Mouse (Mus musculus) cortical plate, adult 2 months (tissue): ENCODE data around the gene Obsl1. TPM values are rescaled to one million over a fixed set of nuclear protein-coding genes. Genes with fewer than 3 reads are reported as not detected.
A peak's percentile ranks its signal among the peaks of the same experiment; 100 is the strongest.

Source experiments
- H3K27ac ChIP-seq: fragments of 200-500 bp; 2 replicates; pipeline ENCODE4 v1.5.1; 2012; ENCODE audit warnings: low read length, control low read depth, inconsistent platforms; ENCODE audit not compliant: insufficient read depth
- H3K4me1 ChIP-seq: fragments of 200-500 bp; 2 replicates; pipeline ENCODE4 v1.6.1; 2011; ENCODE audit warnings: low read length; ENCODE audit not compliant: control insufficient read depth, insufficient read depth
- H3K4me3 ChIP-seq: fragments of 200-500 bp; 2 replicates; pipeline ENCODE4 v1.5.1; 2011; ENCODE audit warnings: mild to moderate bottlenecking, low read length, control low read depth; ENCODE audit not compliant: insufficient read depth
- CTCF ChIP-seq: fragments of 200-500 bp; IDR thresholded peaks from 2 replicates; pipeline ENCODE4 v1.5.1; 2011; ENCODE audit warnings: mild to moderate bottlenecking, control low read depth, low read length; ENCODE audit not compliant: insufficient read depth; ENCODE audit errors: extremely low read depth
- POLR2A ChIP-seq: fragments of 200-500 bp; IDR thresholded peaks from 2 replicates; pipeline ENCODE4 v1.6.1; 2011; ENCODE audit warnings: mild to moderate bottlenecking, low read length, control low read depth; ENCODE audit not compliant: insufficient read depth; ENCODE audit errors: extremely low read depth
- polyA plus RNA-seq: library from polyadenylated mRNA; depleted of rRNA; stranded (reverse); fragments of >200 nt; gene quantifications from 2 replicates; pipeline ENCODE4 v1.2.3, GENCODE M21; 2012

Obsl1 gene
- polyA plus RNA-seq, 1 experiment = 32.9 TPM

- Histone ChIP-seq H3K4me1 (0 out of 2 replicates have a peak, but pooled peaks cover 2% of the 10 kb centered on the region), H3K27ac (no peak overlapping the region), H3K4me3 (no peak overlapping the region)
- no peak for TF ChIP-seq CTCF
- no peak for TF ChIP-seq POLR2A
Observed at GRCm38 (mm10) chr1:75447265-75448051, 58.8 kb downstream of the Obsl1 start.

- 0 out of 2 replicates have a peak, but pooled peaks cover 2% of the 10 kb centered on the region for H3K4me1 ChIP-seq
- H3K27ac ChIP-seq = no peak overlapping the region
- TF ChIP-seq POLR2A = no peak
- TF ChIP-seq CTCF = no peak
Observed at GRCm38 (mm10) chr1:75446656-75447055, 59.6 kb downstream of the Obsl1 start.

GRCm38 (mm10) chr1:75445751-75446611 lies 60.3 kb downstream of the Obsl1 start:
- Histone ChIP-seq H3K27ac (no peak overlapping the region), H3K4me3 (no peak overlapping the region), H3K4me1 (0 out of 2 replicates have a peak, but pooled peaks cover 2% of the 10 kb centered on the region)
- TF ChIP-seq CTCF (peak; percentile 79), POLR2A (no peak)

More at GRCm38 (mm10) chr1:75446656-75447055, 59.6 kb downstream of the Obsl1 start:
- H3K4me3 ChIP-seq = no peak overlapping the region

- Histone ChIP-seq H3K4me1 (0 out of 2 replicates have a peak, but pooled peaks cover 2% of the 10 kb centered on the region), H3K27ac (no peak overlapping the region), H3K4me3 (no peak overlapping the region)
- TF ChIP-seq CTCF = no peak
- TF ChIP-seq POLR2A = no peak
Observed at GRCm38 (mm10) chr1:75445141-75445701, 61.0 kb downstream of the Obsl1 start.

GRCm38 (mm10) chr1:75444208-75444607 lies 62.0 kb downstream of the Obsl1 start:
- no peak for TF ChIP-seq CTCF
- no peak for TF ChIP-seq POLR2A
- Histone ChIP-seq H3K4me1 (0 out of 2 replicates have a peak, but pooled peaks cover 2% of the 10 kb centered on the region), H3K27ac (no peak overlapping the region), H3K4me3 (no peak overlapping the region)

- H3K4me1 ChIP-seq = 0 out of 2 replicates have a peak, but pooled peaks cover 2% of the 10 kb centered on the region
- no peak for TF ChIP-seq POLR2A
- TF ChIP-seq CTCF = no peak
- no peak overlapping the region for H3K4me3 ChIP-seq
- H3K27ac ChIP-seq = no peak overlapping the region
Observed at GRCm38 (mm10) chr1:75443247-75444024, 62.8 kb downstream of the Obsl1 start.

GRCm38 (mm10) chr1:75442811-75443210 lies 63.4 kb downstream of the Obsl1 start:
- no peak overlapping the region for H3K27ac ChIP-seq
- 0 out of 2 replicates have a peak, but pooled peaks cover 2% of the 10 kb centered on the region for H3K4me1 ChIP-seq
- H3K4me3 ChIP-seq = no peak overlapping the region
- no peak for TF ChIP-seq CTCF
- no peak for TF ChIP-seq POLR2A

- 0 out of 2 replicates have a peak, but pooled peaks cover 2% of the 10 kb centered on the region for H3K4me1 ChIP-seq
- TF ChIP-seq POLR2A (no peak), CTCF (no peak)
Observed at GRCm38 (mm10) chr1:75442171-75442570, 64.1 kb downstream of the Obsl1 start.

GRCm38 (mm10) chr1:75441471-75441996 lies 64.7 kb downstream of the Obsl1 start:
- TF ChIP-seq CTCF = no peak
- no peak for TF ChIP-seq POLR2A
- Histone ChIP-seq H3K4me1 (0 out of 2 replicates have a peak, but pooled peaks cover 2% of the 10 kb centered on the region), H3K27ac (no peak overlapping the region)

More at GRCm38 (mm10) chr1:75442171-75442570, 64.1 kb downstream of the Obsl1 start:
- Histone ChIP-seq H3K4me3 (no peak overlapping the region), H3K27ac (no peak overlapping the region)

More at GRCm38 (mm10) chr1:75441471-75441996, 64.7 kb downstream of the Obsl1 start:
- H3K4me3 ChIP-seq = no peak overlapping the region
